Mouse (Mus musculus): Measurements from ENCODE around the gene Fbxl3. TPM values are rescaled to one million over a fixed set of nuclear protein-coding genes. Genes with fewer than 3 reads are reported as not detected.

The Fbxl3 gene
- total and polyA plus RNA-seq, 3 experiments = 14.6 to 28.4 TPM; not detected in 1

- TF ChIP-seq NRF1 (IDR thresholded peaks at IDR 0.05; ENCODE audit: insufficient read depth, low read depth, low read length, poor library complexity, severe bottlenecking) (peak; percentile 90), ZMIZ1 (IDR thresholded peaks at IDR 0.05; ENCODE audit: low read depth, low read length) (peak; percentile 92), BHLHE40 (IDR thresholded peaks at IDR 0.05; ENCODE audit: borderline replicate concordance, low read depth, low read length) (no peak), ZNF384 (IDR thresholded peaks at IDR 0.05; ENCODE audit: low read depth, low read length) (no peak), TAL1 (IDR thresholded peaks at IDR 0.05; ENCODE audit: low read length) (no peak), UBTF (IDR thresholded peaks at IDR 0.05; ENCODE audit: borderline replicate concordance, insufficient read depth, low read depth, low read length) (0 out of 2 replicates have a peak, but pooled peaks have one; percentile 64), CTCF (IDR thresholded peaks at IDR 0.05 in 2 of 3, conservative IDR thresholded peaks at IDR 0.05 in 1 of 3; ENCODE audit: control insufficient read depth in 1 of 3, insufficient read depth in 1 of 3, low read depth in 2 of 3, low read length in 3 of 3, poor library complexity in 1 of 3, severe bottlenecking in 1 of 3) (peak; percentile 4 to 64 (median 39); a peak in 4 of 6 replicates), E2F4 (IDR thresholded peaks at IDR 0.05; ENCODE audit: borderline replicate concordance, low read depth, low read length) (no peak), MAX (IDR thresholded peaks at IDR 0.05; ENCODE audit: low read length) (no peak), POLR2AphosphoS5 (IDR thresholded peaks at IDR 0.05; ENCODE audit: borderline replicate concordance, low read depth, low read length) (0 out of 2 replicates have a peak, but pooled peaks have one; percentile 14), KAT2A (conservative IDR thresholded peaks at IDR 0.05; ENCODE audit: low read depth, low read length) (no peak), USF1 (IDR thresholded peaks at IDR 0.05; ENCODE audit: low read depth, low read length) (peak; percentile 90), MXI1 (IDR thresholded peaks at IDR 0.05; ENCODE audit: low read depth, low read length) (peak; percentile 61; the same call in 1 of the 2 replicates)
Measured at GRCm38 (mm10) chr14:103069864-103070611, 29.3 kb downstream of the Fbxl3 start, which contains the start of gene Cln5 (continued).

- TF ChIP-seq RAD21 (IDR thresholded peaks at IDR 0.05; ENCODE audit: low read depth, low read length) = no peak
- no peak for TF ChIP-seq MYC (IDR thresholded peaks at IDR 0.05; ENCODE audit: low read depth, low read length)
- TF ChIP-seq POLR2AphosphoS5 (IDR thresholded peaks at IDR 0.05; ENCODE audit: borderline replicate concordance, low read depth, low read length) = no peak
- no peak for TF ChIP-seq MAX (IDR thresholded peaks at IDR 0.05; ENCODE audit: low read length)
- no peak for TF ChIP-seq TCF12 (IDR thresholded peaks at IDR 0.05; ENCODE audit: low read depth, low read length)
- TF ChIP-seq GABPA (IDR thresholded peaks at IDR 0.05; ENCODE audit: low read depth, low read length) = no peak
- TF ChIP-seq E2F4 (IDR thresholded peaks at IDR 0.05; ENCODE audit: borderline replicate concordance, low read depth, low read length) = no peak
- no peak for TF ChIP-seq USF1 (IDR thresholded peaks at IDR 0.05; ENCODE audit: low read depth, low read length)
- no peak for TF ChIP-seq POLR2A (IDR thresholded peaks at IDR 0.05; ENCODE audit: control insufficient read depth in 1 of 2, insufficient read depth in 1 of 2, low read depth in 1 of 2, low read length in 2 of 2, poor library complexity in 1 of 2)
- no peak for TF ChIP-seq CTCF (IDR thresholded peaks at IDR 0.05 in 2 of 3, conservative IDR thresholded peaks at IDR 0.05 in 1 of 3; ENCODE audit: control insufficient read depth in 1 of 3, insufficient read depth in 1 of 3, low read depth in 2 of 3, low read length in 3 of 3, poor library complexity in 1 of 3, severe bottlenecking in 1 of 3)
- TF ChIP-seq NELFE (IDR thresholded peaks at IDR 0.05; ENCODE audit: low read depth, low read length) = no peak
- no peak for TF ChIP-seq EP300 (IDR thresholded peaks at IDR 0.05; ENCODE audit: low read depth in 1 of 2, low read length in 2 of 2)
- no peak for TF ChIP-seq ZKSCAN1 (IDR thresholded peaks at IDR 0.05; ENCODE audit: low read depth, low read length)
- Histone ChIP-seq H3K9me3 (replicated peaks; ENCODE audit: insufficient read depth, low read length) (no peaks in the 10 kb centered on the region), H3K27ac (ENCODE audit: control insufficient read depth, low read depth, low read length) (peak overlapping the region; percentile 91), H3K9ac (ENCODE audit: control insufficient read depth, low read depth, low read length, poor library complexity, severe bottlenecking) (peak overlapping the region; percentile 80), H3K79me2 (ENCODE audit: control insufficient read depth, insufficient read depth, low read length, poor library complexity) (peaks cover 2% of the 10 kb centered on the region; the same call in 1 of the 2 replicates), H3K36me3 (ENCODE audit: control insufficient read depth in 1 of 2, insufficient read depth in 2 of 2, low read length in 2 of 2) (peaks cover 0 to 6% of the 10 kb centered on the region in 2 experiments; a peak in 1 of 4 replicates), H3K27me3 (ENCODE audit: control insufficient read depth in 1 of 2, insufficient read depth in 2 of 2, low read length in 2 of 2) (no peaks in the 10 kb centered on the region), H3K4me3 (ENCODE audit: control insufficient read depth in 1 of 2, insufficient read depth in 1 of 2, low read depth in 2 of 2, low read length in 2 of 2) (peak overlapping the region; percentile 60 to 77), H3K4me1 (ENCODE audit: control insufficient read depth in 1 of 2, insufficient read depth in 2 of 2, low read length in 2 of 2) (no peaks in the 10 kb centered on the region; a peak in 1 of 4 replicates)
- DNase-seq (ENCODE audit: low read depth, low spot score) = no peak
Measured at GRCm38 (mm10) chr14:103069465-103069863, 29.9 kb downstream of the Fbxl3 start.
